Mouse (Mus musculus) cerebral cortex, adult 2 months (tissue): ENCODE measurements around the gene Ccn6.

ENCODE experiments used
- WGBS: fragments of 180-500 bp; shearing (Covaris S2); methylation state at CpG from one replicate; pipeline ENCODE4 v1.1.7; 2018; 5-methylcytosine and 5-hydroxymethylcytosine counted together

The Ccn6 gene

GRCm38 (mm10) chr10:39158306-39158705, 5.3 kb downstream of the Ccn6 start:
- WGBS, result 72% methylated on average over 12 of the region's 12 CpGs

- WGBS, result 95% methylated on average over 1 of the region's 1 CpGs
Measured at GRCm38 (mm10) chr10:39157321-39157720, 6.3 kb downstream of the Ccn6 start.

DNA sequence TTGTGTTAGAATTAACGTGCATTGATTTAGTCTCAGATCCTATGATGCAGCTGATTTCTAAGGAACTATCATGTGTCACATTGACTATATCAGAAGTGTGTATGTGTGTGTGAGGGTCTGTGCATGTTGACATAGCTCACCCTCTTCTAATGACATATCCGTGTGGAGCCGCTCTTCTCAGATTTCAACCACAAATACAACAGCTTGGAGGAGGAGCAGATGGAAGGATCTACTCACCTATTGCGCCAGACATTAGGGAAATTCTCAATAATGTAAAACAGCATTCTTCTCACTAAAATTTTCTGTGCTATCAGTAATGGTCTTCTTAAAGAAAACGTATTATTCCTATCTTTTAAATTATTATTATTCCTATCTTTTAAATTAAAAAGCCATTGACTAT, 6.9 kb downstream of the Ccn6 start:
- 95% methylated on average over 5 of the region's 5 CpGs for WGBS

- WGBS, result 88% methylated on average over 12 of the region's 12 CpGs
Measured at GRCm38 (mm10) chr10:39142216-39142615, 21.4 kb downstream of the Ccn6 start.

- 96% methylated on average over 2 of the region's 2 CpGs for WGBS
Measured at GRCm38 (mm10) chr10:39141401-39141800, 22.2 kb downstream of the Ccn6 start.

GRCm38 (mm10) chr10:39140843-39141242, 22.8 kb downstream of the Ccn6 start:
- 95% methylated on average over 14 of the region's 14 CpGs for WGBS

- 85% methylated on average over 6 of the region's 6 CpGs for WGBS
Measured at GRCm38 (mm10) chr10:39138761-39139160, 24.8 kb downstream of the Ccn6 start.

- 91% methylated on average over 3 of the region's 3 CpGs for WGBS
Measured at GRCm38 (mm10) chr10:39137766-39138165, 25.8 kb downstream of the Ccn6 start.

- 3% methylated on average over 47 of the region's 47 CpGs for WGBS
Measured at GRCm38 (mm10) chr10:39133462-39134310, 29.9 kb downstream of the Ccn6 start, which contains the start of the genes Fam229b and Tube1. Gene Fam229b (minus strand): TSS chr10:39133914. Gene Tube1 (plus strand): TSS chr10:39133976.

DNA sequence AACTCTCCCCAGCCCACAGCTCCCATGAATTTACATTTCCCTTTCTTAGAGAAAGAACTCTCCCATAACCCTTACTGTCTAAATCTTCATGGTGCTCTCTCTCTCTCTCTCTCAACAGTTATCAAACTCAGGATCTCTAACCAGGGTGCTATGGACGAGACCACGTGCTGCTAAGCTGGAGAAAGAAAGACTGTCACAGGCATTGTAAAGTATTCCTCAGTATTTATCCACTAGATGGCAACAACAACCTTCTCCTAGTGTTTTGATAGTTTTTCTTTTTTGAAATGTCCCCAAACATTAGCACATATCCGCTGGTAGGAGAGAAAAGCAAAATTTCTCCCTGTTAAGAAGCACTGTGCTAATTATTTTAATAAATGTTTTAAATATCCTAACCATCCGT, 42.2 kb downstream of the Ccn6 start:
- 27% methylated on average over 4 of the region's 4 CpGs for WGBS

DNA sequence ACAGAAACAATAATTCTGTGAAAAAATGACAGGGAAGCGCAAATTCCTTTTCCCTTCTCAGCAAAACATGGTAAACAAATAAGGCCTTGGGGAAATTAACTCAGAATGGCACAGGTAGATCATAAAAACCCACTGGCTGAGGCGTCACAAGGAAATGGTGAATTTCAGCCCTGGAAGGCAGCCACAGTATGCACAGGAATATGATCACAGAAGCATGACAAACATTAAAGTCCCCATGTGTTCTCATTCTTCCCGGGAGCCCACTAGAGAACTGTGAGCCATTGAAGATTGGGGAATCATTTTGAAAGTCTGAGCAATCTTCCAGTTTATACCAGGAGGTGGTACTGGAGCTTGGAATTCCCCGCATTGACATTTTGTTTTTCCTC, 54.1 kb downstream of the Ccn6 start:
- WGBS, result 75% methylated on average over 4 of the region's 4 CpGs

DNA sequence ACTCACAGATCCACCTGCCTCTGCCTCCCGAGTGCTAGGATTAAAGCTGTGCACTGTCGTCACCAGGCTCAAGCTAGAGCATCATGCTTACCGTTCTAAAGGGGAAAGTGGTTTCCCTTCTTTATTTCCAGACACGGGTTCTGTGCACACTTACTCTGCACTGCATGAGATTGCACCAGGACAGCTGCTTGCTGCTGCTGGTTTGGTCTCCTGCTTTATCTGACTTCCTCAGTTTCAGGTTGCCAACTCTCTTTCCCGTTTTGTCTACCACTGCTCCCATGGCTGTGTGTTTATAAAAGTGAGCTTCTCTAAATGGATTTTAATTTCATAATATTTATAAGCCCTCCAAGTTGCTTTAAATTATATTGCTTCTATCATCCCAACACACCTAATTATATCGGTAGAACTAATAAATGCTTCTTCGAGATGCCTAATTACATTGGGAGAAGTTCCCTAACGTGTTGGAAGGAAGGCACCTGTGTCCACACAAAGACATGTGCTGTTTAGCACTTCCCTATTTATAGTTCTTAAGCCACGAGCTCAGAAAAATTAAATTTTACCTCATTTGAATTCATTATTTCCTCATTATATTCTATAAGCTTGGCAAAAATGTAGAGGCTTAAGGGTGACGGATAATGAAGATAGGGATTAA, 54.6 kb downstream of the Ccn6 start:
- 72% methylated on average over 10 of the region's 10 CpGs for WGBS

DNA sequence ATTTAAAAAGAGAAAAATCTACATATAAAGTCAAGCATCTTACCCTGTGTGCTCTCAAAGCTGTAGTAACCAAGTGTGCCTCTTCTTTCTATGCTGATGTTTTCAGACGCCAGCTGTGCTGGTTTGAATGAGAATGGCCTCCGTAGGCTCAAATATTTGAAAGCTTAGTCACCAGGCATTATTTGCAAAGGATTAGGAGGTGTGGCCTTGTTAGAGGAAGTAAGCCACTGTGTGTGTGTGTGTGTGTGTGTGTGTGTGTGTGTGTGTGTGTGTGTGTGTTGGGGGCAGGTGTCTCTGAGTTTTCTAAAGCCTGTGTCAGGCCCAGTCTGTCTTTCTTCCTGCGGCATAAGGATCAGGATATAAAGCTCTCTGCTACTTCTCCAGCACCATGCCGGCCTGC, 56.7 kb downstream of the Ccn6 start:
- 74% methylated on average over 4 of the region's 4 CpGs for WGBS

GRCm38 (mm10) chr10:39106413-39106812, 57.2 kb downstream of the Ccn6 start:
- 75% methylated on average over 3 of the region's 3 CpGs for WGBS

GRCm38 (mm10) chr10:39104803-39105449, 58.7 kb downstream of the Ccn6 start:
- 92% methylated on average over 8 of the region's 8 CpGs for WGBS
